Mouse (Mus musculus) kidney, adult 2 months (tissue): ENCODE measurements around the gene Ism2.
"Not testable (repeated sequence)": the region's sequence is repeated elsewhere in the genome, so short reads cannot be mapped to it uniquely, and the experiment has no call there.

Source experiments
- CTCF ChIP-seq: fragments of 200-500 bp; conservative IDR thresholded peaks from 2 replicates; pipeline ENCODE4 v1.5.1; 2011; ENCODE audit warnings: low read depth, mild to moderate bottlenecking, control low read depth, low read length, moderate library complexity, mixed read lengths; ENCODE audit not compliant: insufficient read depth, insufficient read length
- POLR2A ChIP-seq: fragments of 200-500 bp; IDR thresholded peaks from one replicate; pipeline ENCODE4 v1.6.1; 2011; ENCODE audit warnings: low read depth, low read length, control low read depth

DNA sequence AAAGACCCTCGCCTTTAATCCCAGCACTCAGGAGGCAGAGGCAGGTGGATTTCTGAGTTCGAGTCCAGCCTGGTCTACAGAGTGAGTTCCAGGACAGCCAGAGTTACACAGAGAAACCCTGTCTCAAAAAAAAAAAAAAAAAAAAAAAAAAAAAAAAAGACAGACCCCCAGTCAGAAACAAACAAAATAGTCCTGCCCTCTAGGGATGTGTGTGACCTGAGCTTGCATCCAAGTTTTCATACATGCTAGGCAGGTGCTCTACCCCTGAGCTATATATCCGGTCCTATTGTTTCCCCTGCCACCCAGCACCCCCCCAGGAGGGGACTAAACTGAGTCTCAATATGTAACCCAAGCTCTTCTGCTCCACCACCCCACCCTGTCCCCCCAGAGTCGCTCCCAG lies 22.3 kb downstream of the Ism2 start:
- not testable (repeated sequence) for TF ChIP-seq POLR2A, CTCF
